ENCODE assay signal across 9 mouse cellular contexts in genomic region chr7:90059629-90060301, GRCm38 (mm10).
DNase-seq lines count a peak whose midpoint lies in the region; ATAC-seq lines count a peak whose summit lies in the region.
"Had no signal": no experiment of that assay in that cellular context is flagged by ENCODE, and none has a peak within 500 bp of the region (broad histone marks: within the 10 kb centered on the region; RNA-seq: fewer than 3 reads in every experiment).

No protein-coding gene starts in this region.

- no peaks in the 10 kb centered on the region for H3K36me3 ChIP-seq in midbrain, embryonic 13.5 days
- H3K36me3 ChIP-seq: embryonic facial prominence, embryonic 12.5 days had no signal

- no peaks in the 10 kb centered on the region for H3K4me1 ChIP-seq in midbrain, embryonic 13.5 days (replicated peaks)
- H3K4me1 ChIP-seq: embryonic facial prominence, embryonic 12.5 days had no signal

- 74% methylated on average over 6 of the region's 6 CpGs for WGBS in midbrain, embryonic 13.5 days

- no peak overlapping the region for H3K4me3 ChIP-seq in midbrain, embryonic 13.5 days (replicated peaks)
- H3K4me3 ChIP-seq: embryonic facial prominence, embryonic 12.5 days had no signal

- no peak overlapping the region for H3K4me2 ChIP-seq in midbrain, embryonic 13.5 days (replicated peaks)
- H3K4me2 ChIP-seq: embryonic facial prominence, embryonic 12.5 days had no signal

- H3K9me3 ChIP-seq in midbrain, embryonic 13.5 days, result no peaks in the 10 kb centered on the region
- H3K9me3 ChIP-seq: embryonic facial prominence, embryonic 12.5 days had no signal

- H3K27ac ChIP-seq in midbrain, embryonic 13.5 days, result no peak overlapping the region

- H3K9ac ChIP-seq in midbrain, embryonic 13.5 days (replicated peaks), result no peak overlapping the region
- H3K9ac ChIP-seq: embryonic facial prominence, embryonic 12.5 days had no signal

- DNase-seq in right cerebral cortex, adult 18-20 months, result peak; percentile 57
- no peak for DNase-seq in right cerebral cortex, postnatal 14 days
- peak; percentile 31 to 35 for DNase-seq in layer of hippocampus, adult 8-10 months (ENCODE audit: low spot score in 2 of 2)
- DNase-seq in lung, postnatal 25 days (ENCODE audit: low spot score), result peak; percentile 65
- peak; percentile 70 for DNase-seq in thymus, postnatal 14 days
- DNase-seq in urinary bladder, postnatal 36 days (ENCODE audit: low spot score in 2 of 2), result no peak

- no peaks in the 10 kb centered on the region for H3K27me3 ChIP-seq in midbrain, embryonic 13.5 days
- H3K27me3 ChIP-seq: embryonic facial prominence, embryonic 12.5 days had no signal

- peak; percentile 36 for ATAC-seq in erythroblast, adult 5-6 weeks (replicated peaks; ENCODE audit: low FRiP score, poor library complexity, severe bottlenecking)
- no peak for ATAC-seq in midbrain, embryonic 13.5 days

Comparison
In these comparisons a context has a peak if more than half of its experiments do, and no peak if none do; other contexts are left out.
1. DNase-seq: peak in right cerebral cortex, adult 18-20 months (single experiment), layer of hippocampus, adult 8-10 months (2 of 2), lung, postnatal 25 days (single experiment) and thymus, postnatal 14 days (single experiment); none in right cerebral cortex, postnatal 14 days (single experiment) and urinary bladder, postnatal 36 days (0 of 2).